ENCODE assay signal across 8 mouse cellular contexts in the genomic region with DNA sequence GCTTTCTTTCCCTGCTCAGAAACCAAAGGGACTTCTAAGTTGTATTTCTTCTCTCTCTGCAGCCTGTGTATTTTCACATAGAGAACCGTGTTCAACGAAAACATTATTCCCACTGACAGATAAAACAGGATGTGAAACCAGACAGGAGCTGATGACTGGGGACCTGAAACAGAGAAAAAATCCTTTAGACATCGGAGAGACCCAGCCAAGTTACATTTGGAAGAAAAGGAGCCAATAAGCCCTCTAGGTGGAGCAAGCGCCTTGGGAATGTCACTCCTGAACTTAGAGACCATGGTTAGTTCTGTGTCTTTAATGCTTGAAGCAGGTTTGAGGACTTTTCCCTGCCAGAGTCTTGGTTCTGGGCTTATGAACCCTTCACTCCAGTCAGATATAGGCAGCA. TPM values are rescaled to one million over a fixed set of nuclear protein-coding genes. Genes with fewer than 3 reads are reported as not detected.
DNase-seq lines count a peak whose midpoint lies in the region; ATAC-seq lines count a peak whose summit lies in the region.

No protein-coding gene starts in this region.

- DNase-seq in layer of hippocampus, adult 9-10 months (ENCODE audit: low spot score), result peak; percentile 61
- DNase-seq in layer of hippocampus, postnatal 25 days (ENCODE audit: extremely low spot score in 1 of 2, low spot score in 1 of 2), result no peak
- peak; percentile 67 for DNase-seq in NIH3T3 (ENCODE audit: low read depth)
- DNase-seq in testis, postnatal 14 days (ENCODE audit: low spot score), result no peak
- no peak for DNase-seq in cerebellum, postnatal 36 days
- no peak for DNase-seq in thymus, postnatal 36 days

- peaks cover 14% of the 10 kb centered on the region for H3K27me3 ChIP-seq in embryonic facial prominence, embryonic 15.5 days
- H3K27me3 ChIP-seq in limb, embryonic 15.5 days, result peaks cover 13% of the 10 kb centered on the region; the same call in 1 of the 2 replicates

- H3K4me1 ChIP-seq in embryonic facial prominence, embryonic 15.5 days, result peaks cover 9% of the 10 kb centered on the region; the same call in 1 of the 2 replicates
- no peaks in the 10 kb centered on the region for H3K4me1 ChIP-seq in limb, embryonic 15.5 days

- no peak for ATAC-seq in embryonic facial prominence, embryonic 15.5 days (ENCODE audit: insufficient number of reproducible peaks, low FRiP score, low TSS enrichment, low read depth)
- no peak for ATAC-seq in limb, embryonic 15.5 days (ENCODE audit: insufficient number of reproducible peaks, low FRiP score, low TSS enrichment, low read depth)

- no peaks in the 10 kb centered on the region for H3K36me3 ChIP-seq in embryonic facial prominence, embryonic 15.5 days
- no peaks in the 10 kb centered on the region for H3K36me3 ChIP-seq in limb, embryonic 15.5 days

- WGBS in embryonic facial prominence, embryonic 15.5 days, result 16% methylated on average over 4 of the region's 4 CpGs
- whole genome bisulfite sequencing in limb, embryonic 15.5 days, result 21% methylated on average over 4 of the region's 4 CpGs

- 0 out of 2 replicates have a peak overlapping the region, but pooled peaks have one; percentile 17 for H3K4me2 ChIP-seq in embryonic facial prominence, embryonic 15.5 days (replicated peaks)
- 0 out of 2 replicates have a peak overlapping the region, but pooled peaks have one; percentile 5 for H3K4me2 ChIP-seq in limb, embryonic 15.5 days

- H3K27ac ChIP-seq in embryonic facial prominence, embryonic 15.5 days (replicated peaks), result no peak overlapping the region
- no peak overlapping the region for H3K27ac ChIP-seq in limb, embryonic 15.5 days

- H3K9ac ChIP-seq in embryonic facial prominence, embryonic 15.5 days, result no peak overlapping the region
- H3K9ac ChIP-seq in limb, embryonic 15.5 days, result no peak overlapping the region

- H3K9me3 ChIP-seq in embryonic facial prominence, embryonic 15.5 days (replicated peaks), result no peaks in the 10 kb centered on the region
- H3K9me3 ChIP-seq in limb, embryonic 15.5 days, result no peaks in the 10 kb centered on the region

- H3K4me3 ChIP-seq in embryonic facial prominence, embryonic 15.5 days (replicated peaks), result no peak overlapping the region
- H3K4me3 ChIP-seq in limb, embryonic 15.5 days, result no peak overlapping the region

RNA-seq across cellular contexts. Expression of gene Fcgr1, which starts 9.3 kb away (rescaled TPM):
- total RNA-seq in layer of hippocampus, postnatal 25 days (2021), result 1 to 10 TPM; 2.9 to 3.3 TPM
- polyA plus RNA-seq in embryonic facial prominence, embryonic 15.5 days (2015; fragmentation: Nextera tagmentation; extraction: Ambion mirVana), result 2.2 and 4.4 TPM in 2 replicates
- polyA plus RNA-seq in limb, embryonic 15.5 days (2015; fragmentation: Nextera tagmentation; extraction: Ambion mirVana), result 2.6 and 3.5 TPM in 2 replicates

RNA-seq across cellular contexts. Expression of gene Hist2h2bb, which starts 14.9 kb away (rescaled TPM):
- total RNA-seq in layer of hippocampus, postnatal 25 days (2021), result 100 to 1,000 TPM; 110 to 123 TPM
- 7.0 and 8.6 TPM in 2 replicates for polyA plus RNA-seq in embryonic facial prominence, embryonic 15.5 days (2015; fragmentation: Nextera tagmentation; extraction: Ambion mirVana)
- 5.2 and 10.7 TPM in 2 replicates for polyA plus RNA-seq in limb, embryonic 15.5 days (2015; fragmentation: Nextera tagmentation; extraction: Ambion mirVana)

RNA-seq across cellular contexts. Expression of gene Hist2h3b, which starts 16.0 kb away (rescaled TPM):
- total RNA-seq in layer of hippocampus, postnatal 25 days (2021), result 10 to 100 TPM; 41.9 to 53.6 TPM
- 36.0 and 51.5 TPM in 2 replicates for polyA plus RNA-seq in embryonic facial prominence, embryonic 15.5 days (2015; fragmentation: Nextera tagmentation; extraction: Ambion mirVana)
- 37.0 and 53.8 TPM in 2 replicates for polyA plus RNA-seq in limb, embryonic 15.5 days (2015; fragmentation: Nextera tagmentation; extraction: Ambion mirVana)

RNA-seq across cellular contexts. Expression of gene Hist2h4, which starts 21.3 kb away (rescaled TPM):
- 10 to 100 TPM; 23.8 to 28.4 TPM for total RNA-seq in layer of hippocampus, postnatal 25 days (2021)
- polyA plus RNA-seq in embryonic facial prominence, embryonic 15.5 days (2015; fragmentation: Nextera tagmentation; extraction: Ambion mirVana), result 8.7 and 11.5 TPM in 2 replicates
- polyA plus RNA-seq in limb, embryonic 15.5 days (2015; fragmentation: Nextera tagmentation; extraction: Ambion mirVana), result 3.9 and 11.4 TPM in 2 replicates

RNA-seq across cellular contexts. Expression of gene Hist2h3c1, which starts 38.0 kb away (rescaled TPM):
- not detected for total RNA-seq in layer of hippocampus, postnatal 25 days (2021)
- 1.6 TPM in 1 of 2 replicates, not detected in the other for polyA plus RNA-seq in embryonic facial prominence, embryonic 15.5 days (2015; fragmentation: Nextera tagmentation; extraction: Ambion mirVana)
- polyA plus RNA-seq in limb, embryonic 15.5 days (2015; fragmentation: Nextera tagmentation; extraction: Ambion mirVana), result 0.13 and 0.60 TPM in 2 replicates

Comparison
In these comparisons a context has a peak if more than half of its experiments do, and no peak if none do; other contexts are left out.
1. DNase-seq: peak in layer of hippocampus, adult 9-10 months (single experiment) and NIH3T3 (single experiment); none in layer of hippocampus, postnatal 25 days (0 of 2), testis, postnatal 14 days (single experiment), cerebellum, postnatal 36 days (0 of 2) and thymus, postnatal 36 days (0 of 2).